Mouse (Mus musculus): ENCODE results near the gene Clic1. TPM values are rescaled to one million over a fixed set of nuclear protein-coding genes. Genes with fewer than 3 reads are reported as not detected.

Clic1 gene
- polyA plus RNA-seq, 1 experiment: 321 TPM

DNA sequence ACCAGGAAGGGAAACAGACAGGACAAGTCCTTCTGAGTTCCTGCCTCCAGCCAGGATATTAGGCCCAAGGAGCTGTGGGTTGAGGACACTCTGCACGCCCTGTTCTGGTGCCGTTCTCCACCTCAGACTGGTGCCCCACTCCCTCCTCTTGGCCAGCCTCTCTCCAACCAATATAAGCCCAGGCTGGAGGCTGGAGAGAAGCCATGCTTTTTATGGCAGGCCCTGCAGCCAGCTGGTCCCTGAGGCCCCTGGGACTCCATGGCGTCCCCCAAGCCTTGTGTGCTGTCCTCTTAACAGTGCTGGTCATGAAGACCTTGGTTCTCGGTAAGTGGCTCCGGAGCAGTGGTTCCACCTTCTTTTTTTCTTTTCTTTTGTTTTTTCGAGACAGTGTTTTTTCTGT, 58.3 kb downstream of the Clic1 start, which contains the start of gene Ly6g5c:
TSS of gene Ly6g5c (plus strand) at position 183 of the 400 bp plus-strand sequence.
- TF ChIP-seq POLR2A (IDR thresholded peaks at IDR 0.05; ENCODE audit: control insufficient read depth, extremely low read depth, insufficient read depth, low read length, poor library complexity) (no peak), CTCF (IDR thresholded peaks at IDR 0.05; ENCODE audit: borderline replicate concordance, control insufficient read depth, extremely low read depth, insufficient read depth, low read length, poor library complexity) (no peak)
- WGBS: 94% methylated on average over 6 of the region's 6 CpGs
- H3K36me3 ChIP-seq (ENCODE audit: control insufficient read depth, insufficient read depth, low read length): 0 out of 2 replicates have a peak, but pooled peaks cover 3% of the 10 kb centered on the region
- peaks cover 2% of the 10 kb centered on the region; the same call in 1 of the 2 replicates for H3K4me1 ChIP-seq (replicated peaks; ENCODE audit: control insufficient read depth, insufficient read depth, low read length)
- no peak for DNase-seq
- no peak within 1 kb of the TSS for H3K27ac ChIP-seq (ENCODE audit: control insufficient read depth, insufficient read depth, low read length)
- no peaks in the 10 kb centered on the region for H3K27me3 ChIP-seq (ENCODE audit: control insufficient read depth, insufficient read depth, low read length)
- H3K4me3 ChIP-seq (ENCODE audit: control insufficient read depth, insufficient read depth, low read length): no peak within 1 kb of the TSS

Other genes with a start within 250 kb of the Clic1 start
- gene Cyp21a1, start 245.4 kb upstream of the Clic1 start, polyA plus RNA-seq (2012; rRNA removed): 0.09 and 0.16 TPM in 2 replicates
- 62.2 and 80.8 TPM in 2 replicates for gene Stk19, start 213.0 kb upstream of the Clic1 start, polyA plus RNA-seq (2012; rRNA removed)
- 95.7 and 115 TPM in 2 replicates for gene Dxo, start 212.9 kb upstream of the Clic1 start, polyA plus RNA-seq (2012; rRNA removed)
- 209 TPM in 2 replicates for gene Skiv2l, start 199.8 kb upstream of the Clic1 start, polyA plus RNA-seq (2012; rRNA removed)
- gene Nelfe, start 199.6 kb upstream of the Clic1 start, polyA plus RNA-seq (2012; rRNA removed): 26.1 and 33.4 TPM in 2 replicates
- 12.3 and 14.9 TPM in 2 replicates for gene Cfb, start 187.4 kb upstream of the Clic1 start, polyA plus RNA-seq (2012; rRNA removed)
- gene Zbtb12, start 170.5 kb upstream of the Clic1 start, polyA plus RNA-seq (2012; rRNA removed): 15.0 and 16.3 TPM in 2 replicates
- 0.03 TPM in 1 of 2 replicates, not detected in the other for gene Gm20547, start 167.9 kb upstream of the Clic1 start, polyA plus RNA-seq (2012; rRNA removed)
- gene C2, start 151.7 kb upstream of the Clic1 start, polyA plus RNA-seq (2012; rRNA removed): 12.9 and 18.4 TPM in 2 replicates
- gene Ehmt2, start 151.5 kb upstream of the Clic1 start, polyA plus RNA-seq (2012; rRNA removed): 372 and 380 TPM in 2 replicates
- 0.33 and 0.59 TPM in 2 replicates for gene Slc44a4, start 135.5 kb upstream of the Clic1 start, polyA plus RNA-seq (2012; rRNA removed)
- gene Neu1, start 118.7 kb upstream of the Clic1 start, polyA plus RNA-seq (2012; rRNA removed): 66.9 and 82.3 TPM in 2 replicates
- gene Hspa1b, start 90.7 kb upstream of the Clic1 start, polyA plus RNA-seq (2012; rRNA removed): 22.7 and 26.5 TPM in 2 replicates
- gene Gm20481, start 80.1 kb upstream of the Clic1 start, polyA plus RNA-seq (2012; rRNA removed): not detected in 2 replicates
- 10.0 and 12.2 TPM in 2 replicates for gene Hspa1a, start 77.8 kb upstream of the Clic1 start, polyA plus RNA-seq (2012; rRNA removed)
- 0.06 and 0.28 TPM in 2 replicates for gene Hspa1l, start 77.3 kb upstream of the Clic1 start, polyA plus RNA-seq (2012; rRNA removed)
- 207 and 265 TPM in 2 replicates for gene Lsm2, start 68.1 kb upstream of the Clic1 start, polyA plus RNA-seq (2012; rRNA removed)
- 404 and 545 TPM in 2 replicates for gene Vars, start 49.0 kb upstream of the Clic1 start, polyA plus RNA-seq (2012; rRNA removed)
- gene Vwa7, start 33.4 kb upstream of the Clic1 start, polyA plus RNA-seq (2012; rRNA removed): 1.1 and 1.5 TPM in 2 replicates
- gene Sapcd1, start 21.9 kb upstream of the Clic1 start, polyA plus RNA-seq (2012; rRNA removed): 12.3 and 18.3 TPM in 2 replicates
- gene Msh5, start 3.2 kb upstream of the Clic1 start, polyA plus RNA-seq (2012; rRNA removed): 15.5 and 20.0 TPM in 2 replicates
- gene Ddah2, start 9.1 kb downstream of the Clic1 start, polyA plus RNA-seq (2012; rRNA removed): 54.0 and 55.3 TPM in 2 replicates
- 3.6 and 5.0 TPM in 2 replicates for gene Ly6g6c, start 15.4 kb downstream of the Clic1 start, polyA plus RNA-seq (2012; rRNA removed)
- 0.18 and 0.20 TPM in 2 replicates for gene Mpig6b, start 16.2 kb downstream of the Clic1 start, polyA plus RNA-seq (2012; rRNA removed)
- 2.3 and 3.4 TPM in 2 replicates for gene Ly6g6e, start 26.9 kb downstream of the Clic1 start, polyA plus RNA-seq (2012; rRNA removed)
- 0.59 and 1.5 TPM in 2 replicates for gene Ly6g6d, start 28.1 kb downstream of the Clic1 start, polyA plus RNA-seq (2012; rRNA removed)
- gene Ly6g6f, start 35.6 kb downstream of the Clic1 start, polyA plus RNA-seq (2012; rRNA removed): 0.66 and 1.3 TPM in 2 replicates
- gene Abhd16a, start 39.3 kb downstream of the Clic1 start, polyA plus RNA-seq (2012; rRNA removed): 191 and 202 TPM in 2 replicates
- 0.27 TPM in 1 of 2 replicates, not detected in the other for gene Ly6g5c, start 58.3 kb downstream of the Clic1 start, polyA plus RNA-seq (2012; rRNA removed)
- gene Ly6g5b, start 65.5 kb downstream of the Clic1 start, polyA plus RNA-seq (2012; rRNA removed): 5.9 and 8.3 TPM in 2 replicates
- 35.2 and 37.8 TPM in 2 replicates for gene Gpank1, start 71.5 kb downstream of the Clic1 start, polyA plus RNA-seq (2012; rRNA removed)
- 500 and 515 TPM in 2 replicates for gene Csnk2b, start 72.1 kb downstream of the Clic1 start, polyA plus RNA-seq (2012; rRNA removed)
- gene D17H6S53E, start 76.4 kb downstream of the Clic1 start, polyA plus RNA-seq (2012; rRNA removed): 12.9 and 16.0 TPM in 2 replicates
- 0.55 and 0.85 TPM in 2 replicates for gene Apom, start 82.1 kb downstream of the Clic1 start, polyA plus RNA-seq (2012; rRNA removed)
- 411 TPM in 2 replicates for gene Bag6, start 85.2 kb downstream of the Clic1 start, polyA plus RNA-seq (2012; rRNA removed)
- 770 and 778 TPM in 2 replicates for gene Prrc2a, start 114.9 kb downstream of the Clic1 start, polyA plus RNA-seq (2012; rRNA removed)
- gene Aif1, start 126.1 kb downstream of the Clic1 start, polyA plus RNA-seq (2012; rRNA removed): 5.4 and 8.9 TPM in 2 replicates
- 30.7 and 49.6 TPM in 2 replicates for gene Lst1, start 138.5 kb downstream of the Clic1 start, polyA plus RNA-seq (2012; rRNA removed)
- gene Ltb, start 144.5 kb downstream of the Clic1 start, polyA plus RNA-seq (2012; rRNA removed): 358 and 375 TPM in 2 replicates
- gene Tnf, start 152.0 kb downstream of the Clic1 start, polyA plus RNA-seq (2012; rRNA removed): 11.3 and 11.4 TPM in 2 replicates
- 14.4 and 14.5 TPM in 2 replicates for gene Lta, start 155.4 kb downstream of the Clic1 start, polyA plus RNA-seq (2012; rRNA removed)
- 0.29 TPM in 1 of 2 replicates, not detected in the other for gene Gm16181, start 170.9 kb downstream of the Clic1 start, polyA plus RNA-seq (2012; rRNA removed)
- 7.9 TPM in 2 replicates for gene Atp6v1g2, start 183.7 kb downstream of the Clic1 start, polyA plus RNA-seq (2012; rRNA removed)
- 34.2 and 41.3 TPM in 2 replicates for gene Nfkbil1, start 185.8 kb downstream of the Clic1 start, polyA plus RNA-seq (2012; rRNA removed)
- gene Ddx39b, start 191.8 kb downstream of the Clic1 start, polyA plus RNA-seq (2012; rRNA removed): 778 and 831 TPM in 2 replicates
- gene H2-D1, start 212.8 kb downstream of the Clic1 start, polyA plus RNA-seq (2012; rRNA removed): 873 and 1,061 TPM in 2 replicates